Mouse (Mus musculus): ENCODE data around the gene Olfr205. TPM values are rescaled to one million over a fixed set of nuclear protein-coding genes. Genes with fewer than 3 reads are reported as not detected.
"Not testable (repeated sequence)": the region's sequence is repeated elsewhere in the genome, so short reads cannot be mapped to it uniquely, and the experiment has no call there.

Olfr205 gene
- not detected in 2 replicates for polyA plus RNA-seq (2014; fragmentation: Nextera tagmentation; extraction: Ambion mirVana)

- DNase-seq (no peak), ATAC-seq (ENCODE audit: insufficient read depth) (no peak)
- no peak within 1 kb of the TSS for H3K4me3 ChIP-seq (ENCODE audit: low read depth, low read length)
- no peaks in the 10 kb centered on the region for H3K27me3 ChIP-seq (ENCODE audit: insufficient read depth, low read length)
- no peaks in the 10 kb centered on the region for H3K9me3 ChIP-seq (ENCODE audit: low read depth, low read length)
- H3K27ac ChIP-seq (ENCODE audit: low read depth) = no peak within 1 kb of the TSS
- no peak within 1 kb of the TSS for H3K4me2 ChIP-seq
- H3K4me1 ChIP-seq (ENCODE audit: insufficient read depth) = no peaks in the 10 kb centered on the region
- H3K9ac ChIP-seq = no peak within 1 kb of the TSS
- H3K36me3 ChIP-seq (ENCODE audit: insufficient read depth) = no peaks in the 10 kb centered on the region
- no peak for TF ChIP-seq CTCF (IDR thresholded peaks at IDR 0.05; ENCODE audit: low read depth)
These were observed at the start of gene Olfr205 for GRCm38 (mm10) chr16:59331038-59331437. Gene Olfr205, minus strand, starts transcription at chr16:59331138.

- Histone ChIP-seq H3K4me3 (ENCODE audit: low read depth, low read length) (no peak within 1 kb of the TSS), H3K9ac (no peak within 1 kb of the TSS), H3K36me3 (ENCODE audit: insufficient read depth) (no peaks in the 10 kb centered on the region), H3K4me1 (ENCODE audit: insufficient read depth) (no peaks in the 10 kb centered on the region), H3K27me3 (ENCODE audit: insufficient read depth, low read length) (no peaks in the 10 kb centered on the region), H3K9me3 (ENCODE audit: low read depth, low read length) (no peaks in the 10 kb centered on the region), H3K4me2 (no peak within 1 kb of the TSS), H3K27ac (ENCODE audit: low read depth) (no peak within 1 kb of the TSS)
- TF ChIP-seq CTCF (IDR thresholded peaks at IDR 0.05; ENCODE audit: low read depth) = no peak
- DNase-seq (no peak), ATAC-seq (ENCODE audit: insufficient read depth) (no peak)
- 72% methylated on average over 2 of the region's 2 CpGs for WGBS
These were observed 33.0 kb upstream of the Olfr205 start, which contains the start of gene Olfr209 for GRCm38 (mm10) chr16:59363893-59364292. Gene Olfr209, minus strand, starts transcription at chr16:59363993.

GRCm38 (mm10) chr16:59349146-59349545 lies 18.2 kb upstream of the Olfr205 start, which contains the start of gene Olfr206:
Gene Olfr206, minus strand, starts transcription at chr16:59349246.
- 88% methylated on average over 1 of the region's 1 CpGs for WGBS
- H3K9me3 ChIP-seq (ENCODE audit: low read depth, low read length) = no peaks in the 10 kb centered on the region; the same call in 1 of the 2 replicates
- no peaks in the 10 kb centered on the region for H3K36me3 ChIP-seq (ENCODE audit: insufficient read depth)
- no peak within 1 kb of the TSS for H3K4me2 ChIP-seq
- DNase-seq = no peak
- H3K27me3 ChIP-seq (ENCODE audit: insufficient read depth, low read length) = no peaks in the 10 kb centered on the region
- TF ChIP-seq CTCF (IDR thresholded peaks at IDR 0.05; ENCODE audit: low read depth) = no peak
- no peak for ATAC-seq (ENCODE audit: insufficient read depth)
- no peaks in the 10 kb centered on the region for H3K4me1 ChIP-seq (ENCODE audit: insufficient read depth)
- no peak within 1 kb of the TSS for H3K9ac ChIP-seq
- no peak within 1 kb of the TSS for H3K27ac ChIP-seq (ENCODE audit: low read depth)
- no peak within 1 kb of the TSS for H3K4me3 ChIP-seq (ENCODE audit: low read depth, low read length)

GRCm38 (mm10) chr16:59323262-59323661 lies 7.7 kb downstream of the Olfr205 start:
- not testable (repeated sequence) for H3K4me3 ChIP-seq (ENCODE audit: low read depth, low read length); ATAC-seq (ENCODE audit: insufficient read depth); H3K27ac ChIP-seq (ENCODE audit: low read depth); H3K9ac ChIP-seq; H3K27me3 ChIP-seq (ENCODE audit: insufficient read depth, low read length); H3K4me1 ChIP-seq (ENCODE audit: insufficient read depth); H3K4me2 ChIP-seq; H3K36me3 ChIP-seq (ENCODE audit: insufficient read depth); DNase-seq; H3K9me3 ChIP-seq (ENCODE audit: low read depth, low read length)
- 49% methylated on average over 1 of the region's 1 CpGs for WGBS

- Histone ChIP-seq H3K9ac (no peak within 1 kb of the TSS), H3K27me3 (ENCODE audit: insufficient read depth, low read length) (no peaks in the 10 kb centered on the region), H3K4me2 (no peak within 1 kb of the TSS), H3K36me3 (ENCODE audit: insufficient read depth) (no peaks in the 10 kb centered on the region), H3K27ac (ENCODE audit: low read depth) (no peak within 1 kb of the TSS), H3K9me3 (ENCODE audit: low read depth, low read length) (no peaks in the 10 kb centered on the region), H3K4me1 (ENCODE audit: insufficient read depth) (no peaks in the 10 kb centered on the region), H3K4me3 (ENCODE audit: low read depth, low read length) (no peak within 1 kb of the TSS)
- no peak for DNase-seq
- ATAC-seq (ENCODE audit: insufficient read depth) = no peak
- TF ChIP-seq CTCF (IDR thresholded peaks at IDR 0.05; ENCODE audit: low read depth) = no peak
These were observed 12.8 kb downstream of the Olfr205 start, which contains the start of gene Olfr204 for GRCm38 (mm10) chr16:59318148-59318547. Gene Olfr204, minus strand, starts transcription at chr16:59318248.

GRCm38 (mm10) chr16:59298581-59298980 lies 32.4 kb downstream of the Olfr205 start, which contains the start of gene Olfr203:
Gene Olfr203, plus strand, starts transcription at chr16:59298881.
- Histone ChIP-seq H3K4me2 (no peak within 1 kb of the TSS), H3K9ac (no peak within 1 kb of the TSS), H3K36me3 (ENCODE audit: insufficient read depth) (no peaks in the 10 kb centered on the region), H3K27me3 (ENCODE audit: insufficient read depth, low read length) (no peaks in the 10 kb centered on the region), H3K27ac (ENCODE audit: low read depth) (no peak within 1 kb of the TSS), H3K9me3 (ENCODE audit: low read depth, low read length) (no peaks in the 10 kb centered on the region), H3K4me3 (ENCODE audit: low read depth, low read length) (no peak within 1 kb of the TSS), H3K4me1 (ENCODE audit: insufficient read depth) (no peaks in the 10 kb centered on the region)
- DNase-seq (no peak), ATAC-seq (ENCODE audit: insufficient read depth) (no peak)
- WGBS = 84% methylated on average over 2 of the region's 2 CpGs
- no peak for TF ChIP-seq CTCF (IDR thresholded peaks at IDR 0.05; ENCODE audit: low read depth)

- H3K27ac ChIP-seq (ENCODE audit: low read depth); H3K27me3 ChIP-seq (ENCODE audit: insufficient read depth, low read length); H3K9ac ChIP-seq; H3K9me3 ChIP-seq (ENCODE audit: low read depth, low read length); ATAC-seq (ENCODE audit: insufficient read depth); H3K36me3 ChIP-seq (ENCODE audit: insufficient read depth); DNase-seq; H3K4me3 ChIP-seq (ENCODE audit: low read depth, low read length); H3K4me2 ChIP-seq; H3K4me1 ChIP-seq (ENCODE audit: insufficient read depth): not testable (repeated sequence)
- WGBS = 77% methylated on average over 9 of the region's 9 CpGs
These were observed 43.4 kb downstream of the Olfr205 start for GRCm38 (mm10) chr16:59287576-59287975.

GRCm38 (mm10) chr16:59286693-59287092 lies 44.2 kb downstream of the Olfr205 start, which contains the start of gene Olfr202:
Gene Olfr202, minus strand, starts transcription at chr16:59286793.
- H3K4me3 ChIP-seq (ENCODE audit: low read depth, low read length) = no peak within 1 kb of the TSS
- no peak for DNase-seq
- 81% methylated on average over 1 of the region's 1 CpGs for WGBS
- TF ChIP-seq CTCF (IDR thresholded peaks at IDR 0.05; ENCODE audit: low read depth) = no peak
- H3K27me3 ChIP-seq (ENCODE audit: insufficient read depth, low read length) = no peaks in the 10 kb centered on the region
- H3K4me2 ChIP-seq = no peak within 1 kb of the TSS
- no peaks in the 10 kb centered on the region for H3K9me3 ChIP-seq (ENCODE audit: low read depth, low read length)
- no peak within 1 kb of the TSS for H3K27ac ChIP-seq (ENCODE audit: low read depth)
- ATAC-seq (ENCODE audit: insufficient read depth) = no peak
- H3K4me1 ChIP-seq (ENCODE audit: insufficient read depth) = no peaks in the 10 kb centered on the region
- no peaks in the 10 kb centered on the region for H3K36me3 ChIP-seq (ENCODE audit: insufficient read depth)
- no peak within 1 kb of the TSS for H3K9ac ChIP-seq

Data from lung, embryonic 14.5 days (tissue).